Mouse (Mus musculus): ENCODE data around the gene Gck. TPM values are rescaled to one million over a fixed set of nuclear protein-coding genes. Genes with fewer than 3 reads are reported as not detected.

Gck gene
- polyA plus RNA-seq, 1 experiment from 2014 or later: 1.0 TPM

DNA sequence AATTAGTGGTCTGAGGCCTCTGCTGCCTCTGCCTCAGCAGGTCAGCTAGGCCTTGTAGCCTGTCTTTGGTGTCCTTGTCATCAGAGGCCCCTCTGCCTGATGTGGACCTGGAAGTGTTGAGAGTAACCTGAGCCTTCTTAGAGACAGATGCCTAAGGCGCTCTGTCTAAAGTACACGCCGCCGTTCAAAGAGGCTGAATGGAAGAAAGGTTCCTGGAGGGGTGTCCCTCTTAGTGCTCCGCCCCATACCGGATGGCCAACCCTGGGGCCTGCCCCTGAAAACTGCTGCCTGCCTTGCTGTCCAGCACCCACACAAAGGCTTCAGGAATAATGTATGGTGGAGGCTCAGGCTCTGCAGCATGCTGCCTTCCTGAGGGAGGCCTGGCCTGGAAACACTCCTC is 18.3 kb upstream of the Gck start:
- Histone ChIP-seq H3K36me3 (ENCODE audit: control insufficient read depth, insufficient read depth, low read length) (peaks cover 64% of the 10 kb centered on the region), H3K27me3 (replicated peaks; ENCODE audit: control insufficient read depth, insufficient read depth, low read length) (no peaks in the 10 kb centered on the region), H3K9me3 (ENCODE audit: control insufficient read depth, low read length) (no peaks in the 10 kb centered on the region), H3K4me1 (ENCODE audit: control insufficient read depth, insufficient read depth, low read length) (peaks cover 11% of the 10 kb centered on the region; the same call in 1 of the 2 replicates), H3K9ac (ENCODE audit: low read depth, low read length) (no peak overlapping the region), H3K4me2 (ENCODE audit: low read depth, low read length) (no peak overlapping the region), H3K4me3 (ENCODE audit: low read depth, low read length) (no peak overlapping the region), H3K27ac (replicated peaks; ENCODE audit: low read depth, low read length) (no peak overlapping the region)
- WGBS: 33% methylated on average over 6 of the region's 6 CpGs
- ATAC-seq (ENCODE audit: low read depth) (peak; percentile 48; the same call in 1 of the 2 replicates), DNase-seq (ENCODE audit: low spot score) (no peak)

DNA sequence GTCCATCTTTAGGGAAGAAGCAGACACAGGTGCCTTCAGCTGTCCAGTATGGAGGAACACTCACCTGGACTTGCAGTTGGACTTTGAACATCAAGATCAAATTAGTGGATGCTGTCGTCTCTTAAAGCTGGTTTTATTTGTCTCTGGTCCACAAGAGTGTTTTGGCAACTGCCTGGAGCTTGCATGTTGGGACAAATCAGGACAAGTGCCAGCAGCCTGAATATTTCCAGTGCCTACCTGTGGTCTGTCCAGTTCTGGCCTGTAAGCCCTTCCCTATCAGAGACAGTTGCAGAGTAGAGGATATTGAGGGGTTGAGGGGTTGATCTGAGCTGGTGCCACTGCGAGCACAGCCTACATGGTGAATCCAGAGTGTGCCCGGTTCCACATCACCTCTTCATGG is 16.9 kb upstream of the Gck start:
- H3K27ac ChIP-seq (replicated peaks; ENCODE audit: low read depth, low read length): no peak overlapping the region
- H3K9ac ChIP-seq (ENCODE audit: low read depth, low read length): no peak overlapping the region
- WGBS: 76% methylated on average over 3 of the region's 3 CpGs
- no peak for DNase-seq (ENCODE audit: low spot score)
- H3K27me3 ChIP-seq (replicated peaks; ENCODE audit: control insufficient read depth, insufficient read depth, low read length): no peaks in the 10 kb centered on the region
- no peak overlapping the region for H3K4me2 ChIP-seq (ENCODE audit: low read depth, low read length)
- peaks cover 79% of the 10 kb centered on the region for H3K36me3 ChIP-seq (ENCODE audit: control insufficient read depth, insufficient read depth, low read length)
- no peaks in the 10 kb centered on the region for H3K9me3 ChIP-seq (ENCODE audit: control insufficient read depth, low read length)
- ATAC-seq (ENCODE audit: low read depth): no peak
- H3K4me1 ChIP-seq (ENCODE audit: control insufficient read depth, insufficient read depth, low read length): peaks cover 4% of the 10 kb centered on the region; the same call in 1 of the 2 replicates
- H3K4me3 ChIP-seq (ENCODE audit: low read depth, low read length): no peak overlapping the region

DNA sequence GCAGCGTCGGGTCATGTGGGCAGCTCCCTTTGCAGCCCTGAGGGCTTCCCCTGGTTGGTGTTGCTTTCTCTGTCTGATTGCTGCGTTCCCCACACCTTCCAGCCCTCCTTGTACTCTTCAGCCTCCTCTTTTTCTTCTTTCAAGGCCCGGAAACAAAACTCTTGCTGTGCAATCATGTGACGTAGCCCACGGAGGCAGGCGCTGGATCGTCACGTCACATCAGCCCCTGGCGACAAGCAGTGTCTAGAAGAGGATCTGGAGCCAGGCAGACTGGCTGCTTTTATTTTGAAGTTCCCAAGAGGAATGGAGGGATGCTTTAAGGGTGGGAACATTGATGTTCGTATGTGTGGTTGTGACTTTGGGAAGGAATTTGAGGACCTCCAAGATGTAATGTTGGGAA is 16.0 kb upstream of the Gck start:
- Histone ChIP-seq H3K36me3 (ENCODE audit: control insufficient read depth, insufficient read depth, low read length) (peaks cover 87% of the 10 kb centered on the region), H3K9me3 (ENCODE audit: control insufficient read depth, low read length) (no peaks in the 10 kb centered on the region), H3K9ac (ENCODE audit: low read depth, low read length) (no peak overlapping the region), H3K27ac (replicated peaks; ENCODE audit: low read depth, low read length) (no peak overlapping the region), H3K4me3 (ENCODE audit: low read depth, low read length) (no peak overlapping the region), H3K4me2 (ENCODE audit: low read depth, low read length) (no peak overlapping the region), H3K4me1 (ENCODE audit: control insufficient read depth, insufficient read depth, low read length) (no peaks in the 10 kb centered on the region), H3K27me3 (replicated peaks; ENCODE audit: control insufficient read depth, insufficient read depth, low read length) (no peaks in the 10 kb centered on the region)
- DNase-seq (ENCODE audit: low spot score) (no peak), ATAC-seq (ENCODE audit: low read depth) (no peak)
- WGBS: 75% methylated on average over 11 of the region's 11 CpGs

DNA sequence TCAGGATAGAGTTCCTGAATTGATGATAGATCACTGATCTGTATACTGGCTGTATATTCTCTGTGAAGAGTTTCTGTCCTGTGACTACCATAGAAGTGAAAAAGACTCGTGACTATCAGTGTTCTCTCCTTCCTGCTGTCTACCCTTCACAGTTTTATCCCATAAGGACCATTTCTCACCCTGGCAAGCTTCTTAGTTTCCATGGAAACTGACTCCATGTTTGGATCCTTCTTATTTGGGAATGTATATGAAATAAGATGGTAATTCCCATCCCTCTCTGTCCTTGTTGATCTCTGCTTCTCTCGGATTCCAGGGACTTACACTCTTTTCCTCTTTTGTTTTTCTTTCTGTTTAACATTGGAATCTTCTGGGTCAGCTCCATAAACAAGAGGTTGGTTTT is 10.2 kb upstream of the Gck start:
- no peaks in the 10 kb centered on the region for H3K27me3 ChIP-seq (replicated peaks; ENCODE audit: control insufficient read depth, insufficient read depth, low read length)
- no peak overlapping the region for H3K4me2 ChIP-seq (ENCODE audit: low read depth, low read length)
- no peak overlapping the region for H3K27ac ChIP-seq (replicated peaks; ENCODE audit: low read depth, low read length)
- H3K4me1 ChIP-seq (ENCODE audit: control insufficient read depth, insufficient read depth, low read length): peaks cover 6% of the 10 kb centered on the region
- peaks cover 65% of the 10 kb centered on the region for H3K36me3 ChIP-seq (ENCODE audit: control insufficient read depth, insufficient read depth, low read length)
- no peaks in the 10 kb centered on the region for H3K9me3 ChIP-seq (ENCODE audit: control insufficient read depth, low read length)
- 82% methylated on average over 2 of the region's 2 CpGs for WGBS
- DNase-seq (ENCODE audit: low spot score) (no peak), ATAC-seq (ENCODE audit: low read depth) (no peak)
- no peak overlapping the region for H3K4me3 ChIP-seq (ENCODE audit: low read depth, low read length)
- H3K9ac ChIP-seq (ENCODE audit: low read depth, low read length): no peak overlapping the region

DNA sequence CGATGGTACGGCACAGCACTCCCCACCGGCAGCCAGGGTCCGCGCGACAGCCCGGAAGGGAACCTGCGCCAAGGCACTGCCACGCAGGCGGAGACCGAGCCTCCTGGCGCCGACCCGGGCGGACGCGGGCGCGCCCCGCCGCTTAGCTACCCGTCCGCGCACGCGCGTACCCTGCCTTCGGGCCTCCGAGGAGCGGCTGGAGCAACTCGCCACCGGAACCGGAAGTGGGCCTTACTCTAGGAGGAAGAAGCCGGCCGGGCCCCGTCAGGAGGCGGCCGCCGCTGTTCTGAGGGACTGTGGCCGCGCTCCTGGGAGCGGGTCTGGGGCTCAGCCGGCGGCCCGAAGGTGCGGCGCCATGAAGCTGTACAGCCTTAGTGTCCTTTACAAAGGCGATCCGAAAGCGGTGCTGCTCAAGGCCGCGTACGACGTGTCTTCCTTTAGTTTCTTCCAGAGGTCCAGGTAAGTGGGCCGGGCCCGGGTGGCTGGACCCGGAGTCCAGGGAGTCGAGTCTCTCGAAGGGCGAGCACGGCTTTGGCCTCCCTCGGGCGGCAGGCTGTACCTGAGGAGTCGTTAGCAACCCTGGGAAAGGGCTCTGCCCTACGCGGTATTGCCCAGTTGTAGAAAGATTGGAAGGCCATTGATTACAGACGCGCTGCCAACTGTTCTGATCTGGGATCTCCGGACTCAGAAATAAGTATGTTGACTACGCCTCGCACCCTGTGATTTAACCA is 5.8 kb upstream of the Gck start, which contains the start of gene Ykt6:
Gene Ykt6, plus strand, starts transcription at position 148 of the 731 bp plus-strand sequence.
- Histone ChIP-seq H3K9ac (ENCODE audit: low read depth, low read length) (peak within 1 kb of the TSS; percentile 94), H3K9me3 (ENCODE audit: control insufficient read depth, low read length) (no peaks in the 10 kb centered on the region), H3K27ac (replicated peaks; ENCODE audit: low read depth, low read length) (peak within 1 kb of the TSS; percentile 92), H3K27me3 (replicated peaks; ENCODE audit: control insufficient read depth, insufficient read depth, low read length) (no peaks in the 10 kb centered on the region), H3K4me1 (ENCODE audit: control insufficient read depth, insufficient read depth, low read length) (peaks cover 11% of the 10 kb centered on the region), H3K4me2 (ENCODE audit: low read depth, low read length) (peak within 1 kb of the TSS; percentile 75), H3K4me3 (ENCODE audit: low read depth, low read length) (peak within 1 kb of the TSS; percentile 95), H3K36me3 (ENCODE audit: control insufficient read depth, insufficient read depth, low read length) (peaks cover 21% of the 10 kb centered on the region)
- peak; percentile 98 for DNase-seq (ENCODE audit: low spot score)
- ATAC-seq (ENCODE audit: low read depth): peak; percentile 97
- 1% methylated on average over 38 of the region's 71 CpGs for WGBS

DNA sequence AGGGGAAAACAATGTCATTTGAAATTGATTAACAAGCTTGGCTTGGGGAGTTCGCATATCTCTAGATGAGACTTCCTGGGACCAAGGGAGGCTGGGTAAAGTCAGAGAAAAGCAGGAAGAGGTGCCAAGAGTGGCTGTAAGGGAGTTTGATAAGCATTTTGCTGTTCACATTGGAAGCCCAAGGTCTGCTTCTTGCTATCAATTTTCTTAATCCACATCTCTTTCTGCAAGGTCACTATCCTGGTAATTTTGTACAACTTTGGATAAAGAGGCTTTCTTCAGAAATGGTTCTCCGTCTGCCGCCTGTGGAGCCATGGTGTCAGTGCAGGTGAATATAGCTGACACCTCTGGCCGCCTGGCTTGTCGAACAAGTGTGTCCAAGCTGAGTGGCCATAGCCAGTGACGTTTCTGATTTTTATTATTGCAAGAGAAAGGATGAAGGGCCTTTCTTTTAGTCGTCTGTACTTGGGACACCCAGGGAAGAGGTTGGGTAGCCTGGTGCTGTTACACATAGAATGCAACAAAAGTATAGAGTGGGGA is 5.2 kb upstream of the Gck start:
- H3K4me2 ChIP-seq (ENCODE audit: low read depth, low read length): peak overlapping the region; percentile 75
- no peaks in the 10 kb centered on the region for H3K9me3 ChIP-seq (ENCODE audit: control insufficient read depth, low read length)
- H3K4me1 ChIP-seq (ENCODE audit: control insufficient read depth, insufficient read depth, low read length): peaks cover 11% of the 10 kb centered on the region
- H3K9ac ChIP-seq (ENCODE audit: low read depth, low read length): peak overlapping the region; percentile 94
- H3K27ac ChIP-seq (replicated peaks; ENCODE audit: low read depth, low read length): peak overlapping the region; percentile 92
- no peaks in the 10 kb centered on the region for H3K27me3 ChIP-seq (replicated peaks; ENCODE audit: control insufficient read depth, insufficient read depth, low read length)
- peak; percentile 71 for ATAC-seq (ENCODE audit: low read depth)
- peak; percentile 64 for DNase-seq (ENCODE audit: low spot score)
- 8% methylated on average over 7 of the region's 7 CpGs for WGBS
- peak overlapping the region; percentile 95 for H3K4me3 ChIP-seq (ENCODE audit: low read depth, low read length)
- H3K36me3 ChIP-seq (ENCODE audit: control insufficient read depth, insufficient read depth, low read length): peaks cover 15% of the 10 kb centered on the region

DNA sequence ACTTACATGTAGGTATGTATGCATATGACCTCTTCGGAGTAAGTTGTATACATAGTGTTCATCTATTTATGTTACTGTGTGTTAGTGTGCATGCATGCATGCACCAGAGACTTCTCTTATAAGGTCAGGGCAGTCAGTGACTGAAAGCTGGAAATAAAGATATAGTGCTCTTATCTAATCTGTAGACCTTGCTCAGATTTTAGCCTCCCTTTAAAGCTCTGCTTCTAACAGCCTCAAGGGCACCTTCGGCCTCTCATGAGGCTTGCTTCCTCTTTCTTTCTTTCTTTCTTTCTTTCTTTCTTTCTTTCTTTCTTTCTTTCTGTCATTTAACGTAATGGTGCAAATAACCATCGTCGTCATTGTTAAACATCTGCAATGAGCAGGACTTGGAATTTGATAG is 4.6 kb upstream of the Gck start:
- H3K27ac ChIP-seq (replicated peaks; ENCODE audit: low read depth, low read length): no peak overlapping the region; the same call in 1 of the 2 replicates
- DNase-seq (ENCODE audit: low spot score) (no peak), ATAC-seq (ENCODE audit: low read depth) (no peak)
- H3K4me1 ChIP-seq (ENCODE audit: control insufficient read depth, insufficient read depth, low read length): peaks cover 11% of the 10 kb centered on the region
- H3K4me3 ChIP-seq (ENCODE audit: low read depth, low read length): no peak overlapping the region
- no peak overlapping the region for H3K9ac ChIP-seq (ENCODE audit: low read depth, low read length)
- H3K36me3 ChIP-seq (ENCODE audit: control insufficient read depth, insufficient read depth, low read length): peaks cover 11% of the 10 kb centered on the region; the same call in 1 of the 2 replicates
- no peaks in the 10 kb centered on the region for H3K9me3 ChIP-seq (ENCODE audit: control insufficient read depth, low read length)
- no peaks in the 10 kb centered on the region for H3K27me3 ChIP-seq (replicated peaks; ENCODE audit: control insufficient read depth, insufficient read depth, low read length)
- 75% methylated on average over 5 of the region's 5 CpGs for WGBS
- H3K4me2 ChIP-seq (ENCODE audit: low read depth, low read length): no peak overlapping the region

DNA sequence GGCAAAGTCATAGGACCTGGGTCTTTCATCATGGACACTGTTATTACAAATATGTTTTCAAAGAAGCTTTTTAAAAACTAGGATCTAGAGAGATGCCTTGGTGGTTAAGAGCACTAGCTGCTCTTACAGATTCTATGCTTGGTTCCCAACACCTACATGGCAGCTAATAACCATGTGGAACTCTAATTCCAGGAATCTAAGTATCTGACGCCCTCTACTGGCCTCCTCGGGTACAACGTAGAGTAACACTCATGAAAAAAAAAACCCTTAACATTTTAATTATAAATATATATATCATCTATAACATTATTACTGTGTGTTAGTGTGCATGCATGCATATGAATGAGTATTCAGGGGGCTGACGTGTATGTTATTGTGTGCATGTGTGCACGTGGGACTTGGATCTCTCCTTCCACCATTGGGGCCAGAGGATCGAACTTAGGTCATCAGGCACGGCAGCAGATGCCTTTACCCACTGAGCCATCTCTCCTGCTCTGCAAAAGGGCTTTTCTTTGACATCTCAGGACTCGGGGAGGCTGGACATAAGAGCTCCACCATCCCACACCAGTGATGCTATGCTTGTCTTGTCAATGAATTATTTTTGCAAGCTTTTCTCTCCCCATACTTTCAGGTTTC is 3.4 kb upstream of the Gck start:
- H3K4me1 ChIP-seq (ENCODE audit: control insufficient read depth, insufficient read depth, low read length): peaks cover 19% of the 10 kb centered on the region
- WGBS: 33% methylated on average over 8 of the region's 8 CpGs
- no peaks in the 10 kb centered on the region for H3K9me3 ChIP-seq (ENCODE audit: control insufficient read depth, low read length)
- ATAC-seq (ENCODE audit: low read depth) (no peak), DNase-seq (ENCODE audit: low spot score) (no peak)
- H3K27me3 ChIP-seq (replicated peaks; ENCODE audit: control insufficient read depth, insufficient read depth, low read length): no peaks in the 10 kb centered on the region
- H3K4me3 ChIP-seq (ENCODE audit: low read depth, low read length): no peak overlapping the region
- 0 out of 2 replicates have a peak, but pooled peaks cover 4% of the 10 kb centered on the region for H3K36me3 ChIP-seq (ENCODE audit: control insufficient read depth, insufficient read depth, low read length)
- no peak overlapping the region for H3K9ac ChIP-seq (ENCODE audit: low read depth, low read length)
- no peak overlapping the region for H3K4me2 ChIP-seq (ENCODE audit: low read depth, low read length)
- H3K27ac ChIP-seq (replicated peaks; ENCODE audit: low read depth, low read length): no peak overlapping the region

Data from embryonic facial prominence, embryonic 14.5 days (tissue).